Mouse (Mus musculus) spleen, postnatal 36 days (tissue): ENCODE measurements at regions not wholly inside any gene's neighbourhood (a gene's known extent, or its start where the extent isn't known, plus 50 kb on each side); places are given as distances from the start of the nearest gene placed in this dataset.

ENCODE experiments used
- DNase-seq, 2 experiments: peaks; one replicate each; pipeline ENCODE4 v3.0.0; 2022; ENCODE audit warnings: low spot score in 2 of 2, mixed read lengths in 1 of 2

GRCm38 (mm10) chr4:72688842-72689241 is 163.6 kb downstream of the Aldoart1 start:
- no peak for DNase-seq

DNA sequence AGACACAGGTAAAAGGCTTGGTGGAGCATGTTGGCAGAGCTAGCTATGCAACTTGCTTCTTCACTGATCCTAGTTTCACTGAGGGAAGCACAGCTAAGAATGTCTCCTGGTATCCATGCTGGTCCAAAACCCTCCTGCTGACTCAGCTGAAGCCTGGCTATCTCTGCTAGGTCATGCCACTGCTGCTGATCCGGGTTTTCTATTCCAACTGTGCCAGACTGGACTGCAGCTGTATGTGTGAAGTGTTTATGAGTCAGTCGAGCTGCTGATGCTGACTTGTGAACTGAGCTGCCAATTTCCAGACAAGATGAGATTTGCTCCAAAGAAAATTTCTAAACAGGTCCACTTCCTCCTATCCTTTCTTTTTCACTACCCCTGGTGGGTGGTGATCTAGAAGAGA is 178.4 kb downstream of the Aldoart1 start:
- DNase-seq: no peak

DNA sequence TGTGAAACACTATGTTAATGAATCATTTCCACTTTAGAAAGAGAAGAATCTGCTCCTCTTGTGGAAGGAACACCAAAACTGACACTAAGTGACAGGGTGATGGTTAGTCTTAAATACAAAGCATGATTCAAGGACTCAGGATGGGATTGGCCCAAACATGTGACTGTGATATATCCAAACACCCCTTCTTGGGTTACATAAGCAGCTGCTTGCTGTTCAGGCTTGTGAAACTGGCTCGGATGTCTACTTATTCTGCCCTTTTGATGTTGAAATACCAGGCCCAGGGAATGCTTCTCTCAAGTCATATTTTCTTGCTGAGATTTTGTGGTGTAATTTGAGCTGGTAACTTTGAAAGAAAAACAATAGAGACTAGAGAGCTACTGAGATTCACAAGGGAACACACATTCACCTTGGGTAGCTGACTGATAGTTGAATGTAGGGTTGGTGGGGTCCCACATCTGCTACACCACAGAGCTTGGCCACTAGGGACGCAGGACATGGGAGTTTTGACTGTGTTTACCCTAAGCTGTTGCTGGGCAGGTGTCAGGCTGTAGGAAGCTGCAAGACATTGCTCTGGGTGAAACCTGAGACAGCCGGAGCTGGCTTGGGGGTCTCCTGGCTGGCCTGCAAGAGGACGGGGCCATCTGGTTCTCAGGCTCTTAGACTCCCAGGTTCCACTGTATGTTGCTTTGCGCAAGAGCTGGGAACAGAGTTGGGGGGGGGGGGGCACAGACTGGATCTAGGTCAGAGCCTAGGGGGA is 180.6 kb downstream of the Aldoart1 start:
- DNase-seq: no peak

GRCm38 (mm10) chr4:72669827-72670494 is 182.5 kb downstream of the Aldoart1 start:
- DNase-seq: no peak

DNA sequence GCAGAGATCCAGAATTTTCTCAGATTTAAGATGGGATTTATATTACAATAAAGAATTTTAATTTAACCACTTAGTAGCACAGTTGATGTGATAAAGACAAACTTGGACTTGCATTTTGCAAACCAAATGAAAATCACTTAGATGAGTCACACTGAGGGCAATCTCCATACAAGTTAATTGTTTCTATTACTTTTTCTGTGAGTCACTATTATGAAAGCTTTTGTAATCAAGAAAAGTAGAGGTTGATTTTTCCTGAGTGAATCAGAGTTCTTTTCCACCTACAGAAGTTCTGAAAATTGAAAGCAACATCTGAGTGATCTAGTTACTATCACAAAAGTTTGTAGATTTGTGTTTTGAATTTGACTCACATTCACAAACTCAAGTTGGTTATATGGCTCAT is 188.1 kb downstream of the Aldoart1 start:
- DNase-seq: no peak

DNA sequence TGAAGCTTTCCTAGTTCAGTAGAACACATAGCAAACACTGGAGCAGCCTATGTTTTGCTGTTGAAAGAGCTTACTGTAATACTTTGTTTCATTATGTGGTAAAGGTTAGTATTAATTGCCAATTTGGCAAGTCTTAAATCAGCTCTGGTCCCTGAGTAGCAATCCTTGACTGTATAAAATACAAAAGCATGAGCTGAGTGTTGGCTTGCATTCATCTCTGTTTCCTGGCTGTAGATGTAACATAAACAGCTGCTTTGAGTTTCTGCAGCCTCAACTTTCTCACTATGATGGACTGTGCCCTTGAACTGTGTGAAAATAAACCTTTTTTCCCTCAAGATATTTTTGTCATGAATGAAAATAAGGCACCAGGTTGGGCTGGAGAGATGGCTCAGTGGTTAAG is 190.0 kb downstream of the Aldoart1 start:
- no peak for DNase-seq

GRCm38 (mm10) chr4:72656206-72656605 is 196.2 kb downstream of the Aldoart1 start:
- DNase-seq: no peak

- no peak for DNase-seq
Observed at GRCm38 (mm10) chr4:72647130-72647529, 205.3 kb downstream of the Aldoart1 start.

DNA sequence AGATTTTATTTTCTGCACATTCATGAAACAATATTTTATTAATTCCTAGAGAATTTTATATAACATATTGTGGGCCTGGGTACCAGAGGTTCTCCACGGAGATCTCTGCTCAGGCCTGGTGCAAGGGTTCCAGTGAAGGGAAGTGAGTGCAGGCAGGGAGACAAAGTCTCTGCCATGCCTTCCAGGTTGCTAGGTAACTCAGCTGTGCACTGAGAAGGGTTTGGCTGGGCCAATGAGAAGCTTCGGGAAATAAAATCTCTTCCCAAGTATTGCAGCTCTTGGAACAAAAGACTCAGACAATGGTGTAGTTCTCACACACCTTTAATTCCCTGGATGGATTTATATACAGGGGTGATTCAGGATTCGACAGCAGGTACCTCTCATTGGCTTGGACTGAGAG is 223.0 kb downstream of the Aldoart1 start:
- no peak for DNase-seq

- no peak for DNase-seq
Observed at GRCm38 (mm10) chr4:72627219-72627930, 225.1 kb downstream of the Aldoart1 start.

DNA sequence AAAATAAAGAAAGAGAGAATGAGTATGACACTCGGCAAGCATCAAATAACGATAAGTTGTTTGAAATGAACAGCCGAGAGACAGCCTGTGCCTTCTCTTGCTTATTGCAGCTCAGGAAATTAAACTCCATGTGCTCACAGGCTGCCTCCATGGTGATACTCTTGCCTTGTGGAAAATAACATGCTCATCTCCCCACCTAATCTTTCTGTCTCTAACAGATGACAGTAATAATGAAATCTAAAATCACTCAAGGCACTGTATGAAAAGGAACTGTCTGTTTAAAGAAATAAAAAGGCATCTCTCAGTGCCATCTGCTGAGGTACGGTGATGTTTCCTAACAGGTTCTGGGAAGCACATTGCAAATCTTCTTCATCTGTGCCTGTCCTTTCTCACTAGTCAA is 247.3 kb downstream of the Aldoart1 start:
- DNase-seq: no peak

DNA sequence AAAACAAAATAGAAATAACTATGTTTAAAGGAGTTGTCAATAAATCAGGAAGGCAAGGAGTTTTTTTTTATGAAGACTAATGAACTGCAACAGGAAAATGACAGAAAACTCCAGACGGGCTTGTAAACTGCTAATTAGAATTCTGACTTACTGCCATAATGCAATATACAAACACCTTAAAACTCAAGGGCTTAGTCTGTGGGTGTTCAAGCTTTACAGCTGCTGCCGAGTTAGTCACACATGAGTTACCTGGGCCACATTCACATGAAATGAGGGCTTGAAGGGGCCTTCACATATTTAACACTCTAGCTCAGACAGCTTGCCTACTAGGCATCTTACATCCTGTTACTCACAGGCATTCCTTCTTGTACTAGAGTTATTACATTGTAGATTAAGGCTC is 256.9 kb downstream of the Aldoart1 start:
- DNase-seq: no peak

DNA sequence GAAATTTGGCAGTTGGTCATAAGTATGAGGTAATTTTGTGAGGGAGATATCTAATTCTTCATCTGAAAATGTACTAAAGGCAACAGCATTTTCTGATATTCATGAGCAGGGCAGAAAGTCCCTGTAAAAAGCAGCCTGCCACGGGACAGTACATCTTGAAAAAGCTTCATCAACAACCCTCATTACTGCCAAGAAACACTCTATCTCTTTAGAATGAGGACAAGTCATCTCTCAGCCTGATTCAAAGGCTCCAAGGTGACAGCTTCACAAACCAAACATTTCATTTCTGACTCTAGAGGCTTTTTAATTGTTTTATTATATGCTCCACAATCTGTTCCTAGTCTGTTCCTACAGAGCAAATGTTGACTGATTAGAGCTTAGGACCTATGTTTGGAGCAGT is 260.3 kb downstream of the Aldoart1 start:
- no peak for DNase-seq

- DNase-seq: no peak
Observed at GRCm38 (mm10) chr4:72574946-72575345, 277.5 kb downstream of the Aldoart1 start.

GRCm38 (mm10) chr4:72571924-72572323 is 280.5 kb downstream of the Aldoart1 start:
- DNase-seq: no peak

- DNase-seq: no peak
Observed at GRCm38 (mm10) chr4:72565186-72565585, 287.2 kb downstream of the Aldoart1 start.

- no peak for DNase-seq
Observed at GRCm38 (mm10) chr4:72562909-72563676, 289.3 kb downstream of the Aldoart1 start.

DNA sequence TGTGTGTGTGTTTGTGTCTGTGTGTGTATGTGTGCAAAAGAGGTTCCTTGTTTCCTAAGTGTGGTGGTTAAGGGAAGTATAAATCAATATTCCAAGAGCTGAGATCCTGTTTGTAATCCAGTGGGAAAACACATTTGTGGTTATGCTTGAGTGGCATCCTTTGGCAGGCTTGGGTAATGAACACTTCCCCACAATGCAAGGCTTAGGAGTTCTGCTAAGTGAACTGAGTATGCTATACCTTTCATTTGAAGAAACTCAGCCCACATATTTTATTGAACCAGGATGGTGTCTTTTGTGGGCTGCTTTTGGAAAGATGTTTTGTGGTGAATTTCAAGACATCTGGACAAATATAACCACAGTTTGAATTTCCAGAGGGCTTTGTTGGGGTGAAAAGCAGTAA is 298.2 kb downstream of the Aldoart1 start:
- no peak for DNase-seq

- no peak for DNase-seq
Observed at GRCm38 (mm10) chr4:72534563-72534962, 317.9 kb downstream of the Aldoart1 start.

- no peak for DNase-seq
Observed at GRCm38 (mm10) chr4:72524630-72525029, 323.9 kb upstream of the Tle1 start.

- DNase-seq: no peak
Observed at GRCm38 (mm10) chr4:72524100-72524499, 323.4 kb upstream of the Tle1 start.

DNA sequence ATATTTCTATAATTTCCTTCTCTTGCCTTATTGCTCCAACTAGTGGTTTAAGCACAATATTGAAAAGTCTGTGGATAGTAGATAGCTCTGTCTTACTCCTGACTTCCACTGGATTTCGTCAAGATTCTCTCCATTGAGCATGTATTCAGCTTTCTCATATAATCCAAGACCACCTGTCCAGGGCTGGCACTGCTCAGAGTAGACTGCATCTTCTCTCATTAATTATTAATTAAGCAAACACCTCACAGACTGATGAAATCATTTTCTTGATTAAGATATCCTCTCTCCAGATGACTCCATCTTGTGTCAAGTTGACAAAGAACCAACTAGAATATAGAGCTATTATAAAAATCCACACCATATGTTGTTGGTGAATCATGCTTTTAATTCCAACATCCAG is 310.5 kb upstream of the Tle1 start:
- DNase-seq: no peak
